Mouse (Mus musculus) intestine, postnatal 0 days (tissue): ENCODE results near the gene Cox14. TPM values are rescaled to one million over a fixed set of nuclear protein-coding genes. Genes with fewer than 3 reads are reported as not detected.

Experiments used
- ATAC-seq: fragments of 200-750 bp; cut with Nextera tagmentation; 2 replicates; pipeline ENCODE4 v1.8.0; 2017; ENCODE audit warnings: mild to moderate bottlenecking, moderate TSS enrichment, moderate library complexity
- H3K27ac ChIP-seq: fragments of 300-500 bp; sonication (generic); 2 replicates; pipeline ENCODE4 v1.5.1; 2014; ENCODE audit warnings: mild to moderate bottlenecking, low read depth, low read length, moderate library complexity
- H3K27me3 ChIP-seq: fragments of 300-500 bp; sonication (generic); replicated peaks from 2 replicates; pipeline ENCODE4 v1.6.1; 2014; ENCODE audit warnings: low read length, mixed read lengths; ENCODE audit not compliant: control insufficient read depth, insufficient read depth
- H3K36me3 ChIP-seq: fragments of 300-500 bp; sonication (generic); 2 replicates; pipeline ENCODE4 v1.6.1; 2014; ENCODE audit warnings: mild to moderate bottlenecking, moderate library complexity; ENCODE audit not compliant: control insufficient read depth, insufficient read depth
- H3K4me1 ChIP-seq: fragments of 300-500 bp; sonication (generic); replicated peaks from 2 replicates; pipeline ENCODE4 v1.6.1; 2014; ENCODE audit warnings: antibody characterized with exemption, low read length, mixed read lengths; ENCODE audit not compliant: control insufficient read depth, insufficient read depth
- H3K4me2 ChIP-seq: fragments of 300-500 bp; sonication (generic); replicated peaks from 2 replicates; pipeline ENCODE4 v1.6.1; 2014; ENCODE audit warnings: low read depth, mild to moderate bottlenecking, moderate library complexity
- H3K4me3 ChIP-seq: fragments of 300-500 bp; sonication (generic); 2 replicates; pipeline ENCODE4 v1.5.1; 2014; ENCODE audit warnings: low read depth, low read length
- H3K9ac ChIP-seq: fragments of 300-500 bp; sonication (generic); 2 replicates; pipeline ENCODE4 v1.6.1; 2014; ENCODE audit warnings: mild to moderate bottlenecking, low read depth, low read length
- H3K9me3 ChIP-seq: fragments of 300-500 bp; sonication (generic); 2 replicates; pipeline ENCODE4 v1.6.1; 2016; ENCODE audit warnings: mixed run types; ENCODE audit not compliant: control insufficient read depth
- CTCF ChIP-seq: sonication (generic); IDR thresholded peaks from 2 replicates; pipeline ENCODE4 v1.5.1; 2016; ENCODE audit warnings: low read depth, mild to moderate bottlenecking, control low read depth, antibody characterized with exemption, moderate library complexity
- WGBS: fragments of 180-500 bp; shearing (Covaris S2); extraction: QIAGEN DNeasy Blood & Tissue Kit; methylation state at CpG from one replicate; pipeline ENCODE4 v1.1.7; 2014; 5-methylcytosine and 5-hydroxymethylcytosine counted together
- polyA plus RNA-seq: library from polyadenylated mRNA; unstranded; fragments of >200 nt; fragmentation: Nextera tagmentation; extraction: Ambion mirVana; gene quantifications from 2 replicates; pipeline ENCODE4 v1.2.1, GENCODE M21; 2015

Cox14 gene
- polyA plus RNA-seq, 1 experiment from 2014 or later: 298 TPM

DNA sequence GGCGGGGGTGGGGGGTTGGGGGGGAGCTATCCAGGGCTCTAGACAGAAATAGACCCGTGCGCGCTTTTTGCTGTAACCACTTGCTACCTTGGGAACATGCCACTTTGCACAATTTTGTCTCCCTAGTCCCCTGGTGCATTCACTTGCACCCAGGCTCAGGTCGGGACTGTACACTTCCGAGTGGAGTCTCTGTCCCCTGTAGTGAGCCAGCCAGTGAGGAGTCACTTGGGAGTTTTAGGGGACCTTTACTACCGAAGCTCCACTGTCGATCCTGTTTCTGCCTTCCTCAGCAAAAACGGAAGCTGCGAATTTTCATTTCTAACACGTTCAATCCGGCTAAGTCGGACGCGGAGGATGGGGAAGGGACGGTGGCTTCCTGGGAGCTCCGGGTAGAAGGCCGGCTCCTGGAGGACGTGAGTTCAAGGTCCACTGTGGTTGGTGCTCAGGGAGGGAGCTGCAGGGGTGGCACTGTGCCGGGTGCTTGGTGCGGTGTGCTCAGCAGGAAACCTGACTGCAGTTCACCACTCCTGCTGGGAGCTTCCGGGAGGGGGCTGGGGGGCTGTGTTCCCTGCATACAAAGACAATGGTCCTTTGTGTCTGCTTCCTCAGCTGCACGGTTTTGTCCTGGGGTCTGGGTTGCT lies 21.3 kb upstream of the Cox14 start:
- 43% methylated on average over 23 of the region's 23 CpGs for WGBS
- no peak overlapping the region for H3K9ac ChIP-seq
- no peak overlapping the region for H3K4me3 ChIP-seq
- peak overlapping the region; percentile 50 for H3K27ac ChIP-seq
- H3K36me3 ChIP-seq: peaks cover 40% of the 10 kb centered on the region
- no peak for TF ChIP-seq CTCF
- peak overlapping the region; percentile 48 for H3K4me2 ChIP-seq
- ATAC-seq: no peak
- H3K9me3 ChIP-seq: no peaks in the 10 kb centered on the region
- no peaks in the 10 kb centered on the region for H3K27me3 ChIP-seq
- peaks cover 3% of the 10 kb centered on the region for H3K4me1 ChIP-seq

DNA sequence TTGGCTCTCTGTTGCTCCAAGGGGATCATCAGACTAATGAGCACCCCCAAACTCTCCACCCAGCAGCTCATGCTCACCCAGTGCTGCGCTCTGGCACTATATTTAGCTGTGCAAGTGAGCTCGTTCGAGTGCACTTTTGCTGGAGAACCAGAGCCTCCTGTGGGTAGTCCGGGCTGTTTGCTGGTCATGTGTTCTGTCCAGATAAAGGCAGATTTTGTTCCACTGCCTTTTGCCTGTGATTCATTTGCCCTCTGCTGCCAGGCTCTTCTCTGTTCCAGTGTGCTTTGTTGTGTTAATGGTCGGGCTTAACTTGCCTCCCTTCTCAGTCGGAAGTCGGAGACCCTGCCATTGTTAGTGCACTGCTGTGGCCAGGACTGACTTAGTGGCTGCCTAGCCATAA lies 20.5 kb upstream of the Cox14 start:
- Histone ChIP-seq H3K4me3 (no peak overlapping the region), H3K27me3 (no peaks in the 10 kb centered on the region), H3K9ac (no peak overlapping the region), H3K9me3 (no peaks in the 10 kb centered on the region), H3K27ac (peak overlapping the region; percentile 50; the same call in 1 of the 2 replicates), H3K36me3 (peaks cover 47% of the 10 kb centered on the region), H3K4me2 (peak overlapping the region; percentile 48), H3K4me1 (peaks cover 3% of the 10 kb centered on the region; the same call in 1 of the 2 replicates)
- ATAC-seq: no peak
- TF ChIP-seq CTCF: no peak
- WGBS: 76% methylated on average over 7 of the region's 7 CpGs

DNA sequence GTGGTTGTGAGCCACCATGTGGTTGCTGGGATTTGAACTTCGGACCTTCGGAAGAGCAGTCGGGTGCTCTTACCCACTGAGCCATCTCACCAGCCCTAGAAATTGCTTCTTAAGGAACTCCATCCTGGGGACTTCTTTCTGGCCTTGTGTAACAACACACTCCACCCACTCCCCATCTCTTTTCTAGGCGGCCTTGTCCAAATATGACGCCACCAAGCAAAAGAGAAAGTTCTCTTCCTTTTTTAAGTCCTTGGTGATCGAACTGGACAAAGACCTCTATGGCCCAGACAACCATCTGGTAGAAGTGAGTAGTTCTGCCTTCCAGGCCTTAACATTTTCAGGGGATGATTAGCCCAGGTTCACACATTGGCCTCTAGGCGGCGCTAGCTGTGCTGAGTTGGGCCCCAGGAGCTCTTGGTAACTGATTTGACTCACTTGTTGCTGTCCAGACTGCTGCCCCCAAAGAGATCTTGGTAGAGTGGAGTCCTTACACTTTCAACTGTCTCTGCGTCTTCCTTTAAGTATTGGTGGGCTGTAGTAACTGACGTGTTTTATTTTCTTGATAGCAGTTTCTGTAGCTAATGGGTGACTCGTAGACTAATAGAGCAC lies 19.9 kb upstream of the Cox14 start, which contains the start of gene Gm17349:
Gene Gm17349 (minus strand): TSS at position 51 of the 609 bp plus-strand sequence.
- WGBS: 71% methylated on average over 10 of the region's 11 CpGs
- Histone ChIP-seq H3K27ac (peak within 1 kb of the TSS; percentile 50), H3K4me1 (peaks cover 3% of the 10 kb centered on the region; the same call in 1 of the 2 replicates), H3K27me3 (no peaks in the 10 kb centered on the region), H3K4me2 (peak within 1 kb of the TSS; percentile 48), H3K36me3 (peaks cover 53% of the 10 kb centered on the region), H3K4me3 (no peak within 1 kb of the TSS), H3K9me3 (no peaks in the 10 kb centered on the region), H3K9ac (no peak within 1 kb of the TSS)
- ATAC-seq: no peak
- TF ChIP-seq CTCF: peak; percentile 87

DNA sequence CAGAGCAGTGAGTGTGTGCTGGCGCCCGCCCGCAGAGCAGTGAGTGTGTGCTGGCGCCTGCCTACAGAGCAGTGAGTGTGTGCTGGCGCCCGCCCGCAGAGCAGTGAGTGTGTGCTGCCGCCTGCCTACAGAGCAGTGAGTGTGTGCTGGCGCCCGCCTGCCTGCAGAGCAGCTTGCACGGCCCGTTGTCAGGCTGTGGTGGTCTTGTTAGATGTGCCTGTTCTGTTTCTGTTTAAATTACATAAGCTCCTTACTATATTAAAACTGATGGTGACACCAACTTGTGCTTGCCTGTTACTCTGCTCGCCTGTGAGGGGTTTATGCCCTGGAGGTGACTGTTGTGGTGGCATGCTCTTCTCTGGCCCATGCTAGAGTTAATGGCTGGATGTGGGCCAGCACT lies 17.2 kb upstream of the Cox14 start:
- H3K27ac ChIP-seq: no peak overlapping the region
- WGBS: 98% methylated on average over 13 of the region's 13 CpGs
- no peak for ATAC-seq
- no peaks in the 10 kb centered on the region for H3K27me3 ChIP-seq
- H3K4me1 ChIP-seq: 0 out of 2 replicates have a peak, but pooled peaks cover under 1% of the 10 kb centered on the region
- H3K4me3 ChIP-seq: no peak overlapping the region
- no peak overlapping the region for H3K9ac ChIP-seq
- H3K4me2 ChIP-seq: no peak overlapping the region
- no peaks in the 10 kb centered on the region for H3K9me3 ChIP-seq
- peaks cover 79% of the 10 kb centered on the region for H3K36me3 ChIP-seq
- TF ChIP-seq CTCF: no peak

DNA sequence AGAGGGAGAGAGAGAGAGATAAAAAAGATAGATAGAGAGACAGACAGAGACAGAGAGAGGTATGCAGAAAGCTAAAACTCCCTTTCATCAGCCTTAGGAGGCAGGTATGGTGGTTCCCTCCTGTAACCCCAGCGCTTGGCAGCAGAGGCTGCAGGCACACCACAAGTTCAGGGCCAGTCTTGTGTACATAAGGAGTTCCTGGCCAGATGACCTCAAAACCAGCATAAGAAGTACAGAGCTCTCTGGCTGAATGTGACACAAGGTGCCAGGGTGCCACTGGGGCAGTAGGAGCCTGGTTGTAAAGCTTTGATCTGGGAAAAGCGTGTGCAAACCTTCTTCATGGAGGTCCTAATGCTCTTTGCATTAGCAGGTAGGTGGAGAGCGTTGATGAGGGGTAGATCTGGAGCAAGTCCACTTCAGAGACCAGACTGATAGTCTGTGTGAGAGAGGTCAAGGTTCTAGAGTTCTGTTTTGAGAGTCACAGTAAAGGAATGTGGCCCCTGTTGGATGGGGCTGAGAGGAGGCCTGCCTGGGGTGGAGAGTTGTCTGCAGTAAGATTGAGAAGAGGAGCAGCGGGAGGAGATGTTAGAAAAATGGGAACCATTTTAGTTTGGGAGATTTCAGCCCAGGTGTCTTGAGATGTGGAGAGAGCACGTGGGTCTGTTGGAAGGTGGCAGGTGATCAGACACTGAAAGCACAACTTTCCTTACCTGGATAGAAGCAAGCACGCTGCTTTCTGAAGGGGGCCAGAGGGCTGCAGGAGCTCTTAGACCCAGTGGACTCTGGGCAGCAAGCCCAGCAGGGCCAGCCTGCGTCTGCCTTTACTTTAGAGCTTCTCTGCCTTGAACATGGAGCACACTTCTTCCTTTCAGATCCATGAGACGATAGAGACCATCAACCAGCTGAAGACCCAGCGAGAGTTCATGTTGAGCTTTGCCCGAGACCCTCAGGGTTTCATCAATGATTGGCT lies 14.9 kb upstream of the Cox14 start:
- no peak for TF ChIP-seq CTCF
- no peaks in the 10 kb centered on the region for H3K4me1 ChIP-seq
- no peak overlapping the region for H3K9ac ChIP-seq
- peaks cover 78% of the 10 kb centered on the region for H3K36me3 ChIP-seq
- H3K4me2 ChIP-seq: no peak overlapping the region
- 86% methylated on average over 10 of the region's 10 CpGs for WGBS
- H3K27ac ChIP-seq: no peak overlapping the region; the same call in 1 of the 2 replicates
- ATAC-seq: no peak
- H3K4me3 ChIP-seq: no peak overlapping the region
- no peaks in the 10 kb centered on the region for H3K27me3 ChIP-seq
- H3K9me3 ChIP-seq: no peaks in the 10 kb centered on the region

DNA sequence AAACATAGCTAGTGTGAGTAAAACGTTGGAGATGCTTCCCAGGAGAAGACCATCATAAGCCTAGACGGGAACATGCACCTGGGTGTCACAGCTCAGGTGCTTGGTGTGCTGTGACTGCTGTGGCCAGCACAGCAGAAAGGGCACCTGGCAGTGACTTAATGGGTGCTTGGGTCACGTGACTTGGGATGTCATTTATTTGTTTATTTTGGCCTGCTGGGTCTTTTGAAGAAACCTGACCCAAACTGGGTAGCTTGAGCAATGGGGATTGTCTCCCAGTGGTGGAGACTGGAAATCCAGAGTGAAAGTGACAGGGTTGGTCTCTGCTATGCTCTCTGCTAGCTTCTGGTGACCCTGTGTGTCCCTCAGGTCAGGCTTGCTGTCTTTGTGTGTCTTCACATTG lies 13.9 kb upstream of the Cox14 start:
- H3K36me3 ChIP-seq: peaks cover 70% of the 10 kb centered on the region

More for the DNA sequence above, 13.9 kb upstream of the Cox14 start:
- Histone ChIP-seq H3K9ac (no peak overlapping the region), H3K4me3 (no peak overlapping the region), H3K9me3 (no peaks in the 10 kb centered on the region), H3K4me1 (no peaks in the 10 kb centered on the region), H3K27ac (no peak overlapping the region; the same call in 1 of the 2 replicates), H3K4me2 (no peak overlapping the region), H3K27me3 (no peaks in the 10 kb centered on the region)
- no peak for ATAC-seq
- WGBS: 63% methylated on average over 3 of the region's 3 CpGs
- no peak for TF ChIP-seq CTCF
